In the genomic region with DNA sequence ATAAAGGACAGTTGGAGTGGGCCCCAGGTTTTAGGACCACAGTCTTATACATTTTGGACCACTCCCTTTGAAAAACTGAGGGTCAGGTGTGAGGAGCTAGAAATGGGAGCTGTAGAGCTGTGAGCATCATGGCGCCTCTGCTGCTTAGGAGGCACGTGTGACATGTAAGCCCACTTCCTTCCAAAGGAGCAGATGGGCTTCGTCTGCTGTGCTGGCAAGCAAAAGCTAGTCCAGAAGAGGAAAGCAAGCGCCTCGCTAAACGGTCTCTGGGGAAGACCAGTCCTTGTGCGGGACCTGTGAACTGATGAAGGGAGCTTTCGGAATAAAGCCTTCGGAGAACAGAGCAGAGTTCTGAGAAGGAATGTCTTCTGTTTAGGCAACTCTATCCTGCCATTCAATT, we compare ENCODE assay signal across 31 mouse cellular contexts. TPM values are rescaled to one million over a fixed set of nuclear protein-coding genes. Genes with fewer than 3 reads are reported as not detected.
DNase-seq lines count a peak whose midpoint lies in the region; ATAC-seq and TF ChIP-seq lines count a peak whose summit lies in the region.
"Had no signal": no experiment of that assay in that cellular context is flagged by ENCODE, and none has a peak within 500 bp of the region (broad histone marks: within the 10 kb centered on the region; RNA-seq: fewer than 3 reads in every experiment).

No protein-coding gene starts in this region.

- no peak overlapping the region for H3K4me2 ChIP-seq in forebrain, postnatal 0 days (ENCODE audit: low read depth)
- no peak overlapping the region for H3K4me2 ChIP-seq in forebrain, embryonic 11.5 days (ENCODE audit: low read depth, low read length, severe bottlenecking)
- H3K4me2 ChIP-seq: embryonic facial prominence, embryonic 13.5 days; hindbrain, embryonic 12.5 days; liver, embryonic 12.5 days; neural tube, embryonic 12.5 days; stomach, embryonic 15.5 days had no signal

- H3K36me3 ChIP-seq in forebrain, postnatal 0 days (ENCODE audit: insufficient read depth): no peaks in the 10 kb centered on the region
- H3K36me3 ChIP-seq in forebrain, embryonic 11.5 days (ENCODE audit: control insufficient read depth, insufficient read depth, low read length): no peaks in the 10 kb centered on the region
- H3K36me3 ChIP-seq: embryonic facial prominence, embryonic 13.5 days; hindbrain, embryonic 12.5 days; liver, embryonic 12.5 days; midbrain, embryonic 10.5 days; neural tube, embryonic 12.5 days; stomach, embryonic 15.5 days had no signal

- no peaks in the 10 kb centered on the region for H3K9me3 ChIP-seq in forebrain, postnatal 0 days (ENCODE audit: low read length)
- H3K9me3 ChIP-seq in forebrain, embryonic 11.5 days (ENCODE audit: control insufficient read depth, low read length): no peaks in the 10 kb centered on the region
- H3K9me3 ChIP-seq: embryonic facial prominence, embryonic 13.5 days; hindbrain, embryonic 12.5 days; liver, embryonic 12.5 days; midbrain, embryonic 10.5 days; neural tube, embryonic 12.5 days; stomach, embryonic 15.5 days had no signal

- no peak overlapping the region for H3K27ac ChIP-seq in forebrain, postnatal 0 days (ENCODE audit: low read depth, low read length)
- H3K27ac ChIP-seq in forebrain, embryonic 11.5 days (ENCODE audit: low read depth, low read length): no peak overlapping the region
- H3K27ac ChIP-seq: embryonic facial prominence, embryonic 13.5 days; hindbrain, embryonic 12.5 days; layer of hippocampus, adult 2 months; left cerebral cortex, adult 2 months; liver, embryonic 12.5 days; midbrain, embryonic 10.5 days; neural tube, embryonic 12.5 days; stomach, embryonic 15.5 days had no signal

- H3K4me3 ChIP-seq in forebrain, postnatal 0 days (ENCODE audit: low read depth, low read length): no peak overlapping the region
- H3K4me3 ChIP-seq in forebrain, embryonic 11.5 days (ENCODE audit: low read depth, low read length): no peak overlapping the region
- H3K4me3 ChIP-seq: embryonic facial prominence, embryonic 13.5 days; hindbrain, embryonic 12.5 days; layer of hippocampus, adult 2 months; left cerebral cortex, adult 2 months; liver, embryonic 12.5 days; midbrain, embryonic 10.5 days; myocyte; neural tube, embryonic 12.5 days; stomach, embryonic 15.5 days had no signal

- H3K9ac ChIP-seq in forebrain, postnatal 0 days: no peak overlapping the region
- no peak overlapping the region for H3K9ac ChIP-seq in forebrain, embryonic 11.5 days (ENCODE audit: low read length)
- H3K9ac ChIP-seq: embryonic facial prominence, embryonic 13.5 days; hindbrain, embryonic 12.5 days; liver, embryonic 12.5 days; liver, postnatal 0 days; neural tube, embryonic 12.5 days; stomach, embryonic 15.5 days had no signal

- 0 out of 2 replicates have a peak, but pooled peaks cover 6% of the 10 kb centered on the region for H3K4me1 ChIP-seq in forebrain, postnatal 0 days (ENCODE audit: insufficient read depth)
- H3K4me1 ChIP-seq in forebrain, embryonic 11.5 days (replicated peaks; ENCODE audit: control insufficient read depth, insufficient read depth, low read length): peaks cover 3% of the 10 kb centered on the region; the same call in 1 of the 2 replicates
- H3K4me1 ChIP-seq: neural tube, embryonic 12.5 days; stomach, embryonic 15.5 days had no signal

- TF ChIP-seq CTCF in forebrain, postnatal 0 days (IDR thresholded peaks at IDR 0.05; ENCODE audit: low read depth): no peak

- DNase-seq in cerebellum, postnatal 10 days: peak; percentile 73 to 81
- no peak for DNase-seq in cerebellum, adult 9-10 months
- peak; percentile 67 for DNase-seq in forebrain, postnatal 0 days
- no peak for DNase-seq in forebrain, embryonic 11.5 days (ENCODE audit: low spot score)
- peak; percentile 67 for DNase-seq in left cerebral cortex, postnatal 4 days
- no peak for DNase-seq in left cerebral cortex, postnatal 14 days (ENCODE audit: low spot score in 2 of 2)
- peak; percentile 20 for DNase-seq in right cerebral cortex, postnatal 4 days
- DNase-seq in right cerebral cortex, postnatal 14 days: no peak
- DNase-seq: adrenal gland, adult 2 months; adrenal gland, postnatal 36 days; cerebellum, adult 8-10 months; gastrocnemius, postnatal 10 days; kidney, adult 9 months; kidney, postnatal 25 days; liver, postnatal 0 days; lung, postnatal 14 days had no signal

- WGBS in forebrain, postnatal 0 days: 65% methylated on average over 9 of the region's 9 CpGs
- 90% methylated on average over 9 of the region's 9 CpGs for WGBS in forebrain, embryonic 11.5 days

- peaks cover 9% of the 10 kb centered on the region for H3K27me3 ChIP-seq in forebrain, postnatal 0 days (ENCODE audit: insufficient read depth, low read length)
- peaks cover 5% of the 10 kb centered on the region for H3K27me3 ChIP-seq in forebrain, embryonic 11.5 days (ENCODE audit: control insufficient read depth, insufficient read depth, low read length)
- H3K27me3 ChIP-seq: CH12.LX; neural tube, embryonic 12.5 days; stomach, embryonic 15.5 days had no signal

- intact Hi-C loops in left cerebral cortex, postnatal 4 days (cut with DNase I): no loop called here
- intact Hi-C loops in left cerebral cortex, postnatal 14 days (cut with DNase I): no loop called here

- ATAC-seq in forebrain, postnatal 0 days: peak; percentile 60; the same call in 1 of the 2 replicates
- no peak for ATAC-seq in forebrain, embryonic 11.5 days (replicated peaks; ENCODE audit: low FRiP score)
- ATAC-seq: activated CD4-positive, CD25-positive, alpha-beta regulatory T cell, adult 4 months; intestine, embryonic 16.5 days; liver, embryonic 12.5 days; liver, postnatal 0 days; midbrain, embryonic 16.5 days had no signal

RNA-seq across cellular contexts. Expression of a gene that starts 45.4 kb away (rescaled TPM):
- 9.3 and 14.2 TPM in 2 replicates for total RNA-seq in forebrain, postnatal 0 days (2014; rRNA removed)
- polyA plus RNA-seq in forebrain, postnatal 0 days (2015; fragmentation: Nextera tagmentation; extraction: Ambion mirVana): 3.3 and 4.3 TPM in 2 replicates
- polyA plus RNA-seq in forebrain, embryonic 11.5 days (2014; fragmentation: Nextera tagmentation; extraction: Ambion mirVana): 21.6 and 23.8 TPM in 2 replicates
- total RNA-seq in left cerebral cortex, postnatal 4 days (2021): 10 to 100 TPM; 10.8 to 11.7 TPM
- total RNA-seq in left cerebral cortex, postnatal 14 days (2021): 10 to 100 TPM in 1 of 2 experiments, 1 to 10 TPM in 1; 7.1 to 10.8 TPM
- total RNA-seq: adrenal gland, adult 2 months; CH12.LX; common myeloid progenitor, adult 5-6 weeks; gastrocnemius, postnatal 10 days; megakaryocyte progenitor cell, adult 5-6 weeks had no signal
- polyA plus RNA-seq: activated CD4-positive, CD25-positive, alpha-beta regulatory T cell, adult 4 months; intestine, embryonic 16.5 days; liver, postnatal 0 days; myocyte had no signal

RNA-seq across cellular contexts. Expression of a gene that starts 54.5 kb away (rescaled TPM):
- total RNA-seq in forebrain, postnatal 0 days (2014; rRNA removed): 33.4 and 37.7 TPM in 2 replicates
- polyA plus RNA-seq in forebrain, postnatal 0 days (2015; fragmentation: Nextera tagmentation; extraction: Ambion mirVana): 37.5 and 38.2 TPM in 2 replicates
- 36.2 and 39.3 TPM in 2 replicates for polyA plus RNA-seq in forebrain, embryonic 11.5 days (2014; fragmentation: Nextera tagmentation; extraction: Ambion mirVana)
- 10 to 100 TPM; 24.5 to 27.2 TPM for total RNA-seq in left cerebral cortex, postnatal 4 days (2021)
- total RNA-seq in left cerebral cortex, postnatal 14 days (2021): 10 to 100 TPM; 34.2 to 36.7 TPM

RNA-seq across cellular contexts. Expression of a gene that starts 58.9 kb away (rescaled TPM):
- 8.8 and 8.9 TPM in 2 replicates for total RNA-seq in forebrain, postnatal 0 days (2014; rRNA removed)
- 7.2 and 8.4 TPM in 2 replicates for polyA plus RNA-seq in forebrain, postnatal 0 days (2015; fragmentation: Nextera tagmentation; extraction: Ambion mirVana)
- 27.6 and 30.3 TPM in 2 replicates for polyA plus RNA-seq in forebrain, embryonic 11.5 days (2014; fragmentation: Nextera tagmentation; extraction: Ambion mirVana)
- 10 to 100 TPM in 1 of 2 experiments, 1 to 10 TPM in 1; 7.9 to 10.3 TPM for total RNA-seq in left cerebral cortex, postnatal 4 days (2021)
- 1 to 10 TPM; 6.8 to 8.0 TPM for total RNA-seq in left cerebral cortex, postnatal 14 days (2021)

Comparison
In these comparisons a context has a peak if more than half of its experiments do, and no peak if none do; other contexts are left out.
1. DNase-seq: peak in cerebellum, postnatal 10 days (2 of 2), forebrain, postnatal 0 days (single experiment), left cerebral cortex, postnatal 4 days (single experiment) and right cerebral cortex, postnatal 4 days (single experiment); none in cerebellum, adult 9-10 months (single experiment), forebrain, embryonic 11.5 days (single experiment), left cerebral cortex, postnatal 14 days (0 of 2) and right cerebral cortex, postnatal 14 days (single experiment).